Mouse (Mus musculus): ENCODE data around the gene Gm20843.
"Not testable (repeated sequence)": the region's sequence is repeated elsewhere in the genome, so short reads cannot be mapped to it uniquely, and the experiment has no call there.

The Gm20843 gene

DNA sequence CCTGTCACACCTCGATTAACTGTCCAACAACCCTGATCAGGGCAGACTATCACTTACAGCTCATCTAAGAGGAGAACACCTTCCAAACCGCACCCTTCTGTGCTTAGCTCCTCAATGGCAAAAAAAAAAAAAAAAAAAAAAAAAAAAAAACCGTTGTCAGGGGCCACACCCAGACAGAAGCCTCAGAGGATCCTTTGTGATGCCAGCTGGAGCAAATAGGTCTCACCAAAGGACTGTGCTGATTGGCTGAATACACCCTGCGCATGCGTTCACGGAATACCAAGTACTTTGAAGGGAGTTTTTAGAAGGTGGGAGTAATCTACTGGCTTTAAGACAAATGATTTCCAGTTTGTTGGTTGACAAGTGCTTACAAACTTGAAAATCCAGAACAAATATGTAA is at the start of gene Gm20843:
Gm20843 (minus strand) TSS at position 101 of the 400 bp plus-strand sequence.
- DNase-seq (ENCODE audit: low spot score) = not testable (repeated sequence)

All from ovary, adult 18-20 months (tissue).